Comparison of ENCODE assay signal across 18 mouse cellular contexts in genomic region chr7:96539248-96540034, GRCm38 (mm10).
DNase-seq lines count a peak whose midpoint lies in the region; ATAC-seq and TF ChIP-seq lines count a peak whose summit lies in the region.
"Had no signal": no experiment of that assay in that cellular context is flagged by ENCODE, and none has a peak within 500 bp of the region (broad histone marks: within the 10 kb centered on the region; RNA-seq: fewer than 3 reads in every experiment).

No protein-coding gene starts in this region.

- TF ChIP-seq CTCF in midbrain, postnatal 0 days (IDR thresholded peaks at IDR 0.05), result no peak

- H3K4me1 ChIP-seq in midbrain, postnatal 0 days (ENCODE audit: insufficient read depth, low read length), result no peaks in the 10 kb centered on the region
- H3K4me1 ChIP-seq in midbrain, embryonic 15.5 days, result no peaks in the 10 kb centered on the region; the same call in 1 of the 2 replicates
- peaks cover 23% of the 10 kb centered on the region for H3K4me1 ChIP-seq in heart, embryonic 12.5 days (replicated peaks)

- no peak overlapping the region for H3K27ac ChIP-seq in midbrain, postnatal 0 days (ENCODE audit: low read depth, low read length)
- H3K27ac ChIP-seq in midbrain, embryonic 15.5 days, result no peak overlapping the region
- H3K27ac ChIP-seq in heart, embryonic 12.5 days (ENCODE audit: poor library complexity, severe bottlenecking), result no peak overlapping the region
- H3K27ac ChIP-seq: embryonic facial prominence, embryonic 13.5 days; forebrain, embryonic 13.5 days; gastrocnemius, adult 2 months; hindbrain, embryonic 14.5 days; neural tube, embryonic 12.5 days had no signal

- H3K4me3 ChIP-seq in midbrain, postnatal 0 days (ENCODE audit: low read depth, low read length), result no peak overlapping the region
- no peak overlapping the region for H3K4me3 ChIP-seq in midbrain, embryonic 15.5 days
- no peak overlapping the region for H3K4me3 ChIP-seq in heart, embryonic 12.5 days
- H3K4me3 ChIP-seq: embryonic facial prominence, embryonic 13.5 days; forebrain, embryonic 13.5 days; gastrocnemius, adult 2 months; heart, embryonic 10.5 days; limb, embryonic 15.5 days; neural tube, embryonic 12.5 days had no signal

- 82% methylated on average over 4 of the region's 4 CpGs for WGBS in midbrain, postnatal 0 days
- 80% methylated on average over 4 of the region's 4 CpGs for WGBS in midbrain, embryonic 15.5 days
- 64% methylated on average over 4 of the region's 4 CpGs for WGBS in heart, embryonic 12.5 days

- H3K27me3 ChIP-seq in midbrain, postnatal 0 days (ENCODE audit: insufficient read depth, low read length), result no peaks in the 10 kb centered on the region
- H3K27me3 ChIP-seq in midbrain, embryonic 15.5 days (replicated peaks), result no peaks in the 10 kb centered on the region
- no peaks in the 10 kb centered on the region for H3K27me3 ChIP-seq in splenic B cell, adult 2 months (ENCODE audit: control insufficient read depth, insufficient read depth, low read length, poor library complexity, severe bottlenecking)
- peaks cover 11% of the 10 kb centered on the region; the same call in 1 of the 2 replicates for H3K27me3 ChIP-seq in heart, embryonic 12.5 days (replicated peaks)
- H3K27me3 ChIP-seq: embryonic facial prominence, embryonic 13.5 days; forebrain, embryonic 13.5 days; limb, embryonic 15.5 days; neural tube, embryonic 12.5 days had no signal

- no peak overlapping the region for H3K9ac ChIP-seq in midbrain, postnatal 0 days (replicated peaks; ENCODE audit: low read length, poor library complexity, severe bottlenecking)
- no peak overlapping the region for H3K9ac ChIP-seq in midbrain, embryonic 15.5 days
- H3K9ac ChIP-seq in heart, embryonic 12.5 days, result no peak overlapping the region
- H3K9ac ChIP-seq: embryonic facial prominence, embryonic 13.5 days; forebrain, embryonic 13.5 days; hindbrain, embryonic 14.5 days; limb, embryonic 15.5 days; neural tube, embryonic 12.5 days had no signal

- H3K36me3 ChIP-seq in midbrain, postnatal 0 days (ENCODE audit: insufficient read depth, low read length), result no peaks in the 10 kb centered on the region
- no peaks in the 10 kb centered on the region for H3K36me3 ChIP-seq in midbrain, embryonic 15.5 days (replicated peaks)
- H3K36me3 ChIP-seq in splenic B cell, adult 2 months (ENCODE audit: control insufficient read depth, insufficient read depth, low read length, poor library complexity, severe bottlenecking), result no peaks in the 10 kb centered on the region
- H3K36me3 ChIP-seq in heart, embryonic 12.5 days, result no peaks in the 10 kb centered on the region
- H3K36me3 ChIP-seq: embryonic facial prominence, embryonic 13.5 days; G1E; heart, embryonic 10.5 days; limb, embryonic 15.5 days; neural tube, embryonic 12.5 days had no signal

- no peak for ATAC-seq in midbrain, postnatal 0 days (ENCODE audit: low FRiP score)
- ATAC-seq in midbrain, embryonic 15.5 days (replicated peaks), result no peak
- no peak for ATAC-seq in heart, embryonic 12.5 days (ENCODE audit: insufficient number of reproducible peaks, low FRiP score)
- ATAC-seq: forebrain, embryonic 13.5 days had no signal

- peak; percentile 23 for DNase-seq in adrenal gland, postnatal 25 days
- DNase-seq in adrenal gland, adult 18-20 months (ENCODE audit: low spot score in 2 of 2), result no peak
- peak; percentile 61 for DNase-seq in midbrain, postnatal 0 days (ENCODE audit: low spot score)
- peak; percentile 94 for DNase-seq in cerebellum, postnatal 36 days
- peak; percentile 59 for DNase-seq in splenic B cell, adult 2 months (ENCODE audit: low read depth, low spot score)
- no peak for DNase-seq in urinary bladder, postnatal 10 days (ENCODE audit: low spot score)
- DNase-seq: gastrocnemius, adult 2 months; kidney, adult 8-10 months had no signal

- H3K9me3 ChIP-seq in midbrain, postnatal 0 days (ENCODE audit: low read length), result no peaks in the 10 kb centered on the region
- no peaks in the 10 kb centered on the region for H3K9me3 ChIP-seq in midbrain, embryonic 15.5 days
- no peaks in the 10 kb centered on the region for H3K9me3 ChIP-seq in heart, embryonic 12.5 days (replicated peaks)
- H3K9me3 ChIP-seq: embryonic facial prominence, embryonic 13.5 days; forebrain, embryonic 13.5 days; heart, embryonic 10.5 days; limb, embryonic 15.5 days; neural tube, embryonic 12.5 days had no signal

- no peak overlapping the region for H3K4me2 ChIP-seq in midbrain, postnatal 0 days (ENCODE audit: low read depth, low read length, poor library complexity, severe bottlenecking)
- no peak overlapping the region for H3K4me2 ChIP-seq in midbrain, embryonic 15.5 days
- H3K4me2 ChIP-seq in heart, embryonic 12.5 days, result no peak overlapping the region
- H3K4me2 ChIP-seq: embryonic facial prominence, embryonic 13.5 days; forebrain, embryonic 13.5 days; hindbrain, embryonic 14.5 days; limb, embryonic 15.5 days; midbrain, embryonic 11.5 days; neural tube, embryonic 12.5 days had no signal

Comparison
In these comparisons a context has a peak if more than half of its experiments do, and no peak if none do; other contexts are left out.
1. DNase-seq: peak in adrenal gland, postnatal 25 days (single experiment), midbrain, postnatal 0 days (single experiment), cerebellum, postnatal 36 days (2 of 2) and splenic B cell, adult 2 months (single experiment); none in adrenal gland, adult 18-20 months (0 of 2) and urinary bladder, postnatal 10 days (single experiment).